Mouse (Mus musculus): ENCODE measurements around the gene Dcakd. TPM values are rescaled to one million over a fixed set of nuclear protein-coding genes. Genes with fewer than 3 reads are reported as not detected.
A peak's percentile ranks its signal among the peaks of the same experiment; 100 is the strongest.

Dcakd gene
- polyA plus RNA-seq, 1 experiment from 2014 or later = 220 TPM

DNA sequence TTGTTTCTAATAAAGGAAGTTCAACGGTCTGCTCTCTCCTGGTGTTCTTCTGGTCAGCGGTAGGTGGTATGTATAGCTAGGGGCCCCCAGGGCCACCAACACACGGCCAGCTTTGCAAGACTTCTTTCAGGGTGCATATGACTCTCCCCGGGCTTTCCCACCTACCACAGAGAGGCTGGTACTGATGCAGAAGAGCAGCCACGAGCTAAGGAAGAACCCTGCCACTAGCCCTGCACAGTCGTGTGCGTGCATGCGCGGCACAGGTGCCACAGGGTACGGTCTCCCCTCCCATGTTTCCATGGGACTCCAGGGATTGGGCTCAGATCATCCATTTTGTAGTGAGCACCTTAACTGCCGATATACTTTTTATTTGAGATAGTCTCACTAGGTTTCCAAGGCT lies 40.8 kb upstream of the Dcakd start:
- no peaks in the 10 kb centered on the region for H3K27me3 ChIP-seq (replicated peaks; ENCODE audit: control insufficient read depth, insufficient read depth, low read length)
- no peak overlapping the region for H3K4me3 ChIP-seq (ENCODE audit: low read depth, low read length)
- H3K9me3 ChIP-seq (replicated peaks; ENCODE audit: control insufficient read depth, low read length) = no peaks in the 10 kb centered on the region
- H3K4me1 ChIP-seq (ENCODE audit: control insufficient read depth, insufficient read depth, low read length) = no peaks in the 10 kb centered on the region
- 92% methylated on average over 11 of the region's 11 CpGs for WGBS
- H3K36me3 ChIP-seq (ENCODE audit: control insufficient read depth, insufficient read depth, low read length) = peaks cover 67% of the 10 kb centered on the region
- H3K27ac ChIP-seq (ENCODE audit: low read depth, low read length) = no peak overlapping the region
- ATAC-seq (no peak), DNase-seq (ENCODE audit: low spot score) (no peak)
- no peak overlapping the region for H3K4me2 ChIP-seq (ENCODE audit: low read length)
- H3K9ac ChIP-seq (ENCODE audit: low read length) = no peak overlapping the region

DNA sequence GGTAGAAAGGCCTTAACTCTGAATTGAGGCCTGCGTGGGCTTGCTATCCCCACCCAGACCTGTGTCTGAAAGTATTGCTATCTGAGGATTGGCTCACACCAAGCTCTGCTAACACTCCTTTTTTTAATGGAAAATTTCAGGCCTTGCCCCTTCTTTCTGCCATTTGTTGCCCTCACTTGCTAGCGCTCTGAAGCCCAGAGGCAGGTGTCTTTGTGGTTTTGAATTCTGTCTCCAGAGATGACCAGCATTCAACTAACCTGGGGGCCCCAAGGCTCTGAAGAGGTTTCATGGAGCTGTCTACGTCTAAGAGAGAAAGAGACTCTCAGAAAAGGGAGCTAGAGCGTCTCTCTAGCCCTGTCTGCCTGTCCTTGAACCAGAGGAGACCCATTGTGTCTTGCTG lies 40.1 kb upstream of the Dcakd start:
- DNase-seq (ENCODE audit: low spot score) (no peak), ATAC-seq (no peak)
- Histone ChIP-seq H3K9ac (ENCODE audit: low read length) (no peak overlapping the region), H3K9me3 (replicated peaks; ENCODE audit: control insufficient read depth, low read length) (no peaks in the 10 kb centered on the region), H3K4me1 (ENCODE audit: control insufficient read depth, insufficient read depth, low read length) (no peaks in the 10 kb centered on the region), H3K36me3 (ENCODE audit: control insufficient read depth, insufficient read depth, low read length) (peaks cover 73% of the 10 kb centered on the region), H3K27ac (ENCODE audit: low read depth, low read length) (no peak overlapping the region), H3K4me3 (ENCODE audit: low read depth, low read length) (no peak overlapping the region), H3K27me3 (replicated peaks; ENCODE audit: control insufficient read depth, insufficient read depth, low read length) (no peaks in the 10 kb centered on the region), H3K4me2 (ENCODE audit: low read length) (no peak overlapping the region)
- WGBS = 97% methylated on average over 4 of the region's 4 CpGs

DNA sequence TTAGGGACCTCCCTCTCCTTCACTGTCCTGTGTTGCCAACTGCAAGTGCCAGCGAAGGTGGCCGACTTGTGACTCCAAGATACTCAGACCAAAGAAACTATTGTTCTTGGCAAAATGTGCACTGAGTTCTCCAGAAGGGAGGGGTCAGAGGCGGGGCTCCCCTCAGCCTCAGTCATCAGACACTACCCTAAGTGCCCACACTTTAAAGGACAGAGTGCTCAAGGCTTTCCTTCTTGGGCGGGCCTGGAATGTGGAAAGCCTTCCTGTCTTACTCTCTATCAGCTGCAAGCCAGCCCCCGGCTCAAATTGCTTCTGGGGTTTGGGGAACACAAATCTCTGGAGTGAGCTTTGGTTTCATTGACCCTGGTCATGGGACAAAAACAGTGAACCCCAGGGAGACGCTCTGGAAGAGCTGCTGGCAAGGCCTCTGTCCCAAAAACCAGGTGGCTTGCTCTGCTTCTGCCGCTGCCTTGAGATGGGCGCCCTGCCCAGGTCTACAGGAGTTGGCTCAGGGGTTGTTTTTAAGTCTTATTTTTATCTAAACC lies 39.4 kb upstream of the Dcakd start:
- ATAC-seq = no peak
- Histone ChIP-seq H3K27ac (ENCODE audit: low read depth, low read length) (no peak overlapping the region), H3K4me1 (ENCODE audit: control insufficient read depth, insufficient read depth, low read length) (no peaks in the 10 kb centered on the region), H3K9me3 (replicated peaks; ENCODE audit: control insufficient read depth, low read length) (no peaks in the 10 kb centered on the region), H3K36me3 (ENCODE audit: control insufficient read depth, insufficient read depth, low read length) (peaks cover 78% of the 10 kb centered on the region), H3K9ac (ENCODE audit: low read length) (no peak overlapping the region), H3K4me3 (ENCODE audit: low read depth, low read length) (no peak overlapping the region), H3K27me3 (replicated peaks; ENCODE audit: control insufficient read depth, insufficient read depth, low read length) (no peaks in the 10 kb centered on the region), H3K4me2 (ENCODE audit: low read length) (no peak overlapping the region)
- WGBS = 89% methylated on average over 8 of the region's 8 CpGs
- no peak for DNase-seq (ENCODE audit: low spot score)

DNA sequence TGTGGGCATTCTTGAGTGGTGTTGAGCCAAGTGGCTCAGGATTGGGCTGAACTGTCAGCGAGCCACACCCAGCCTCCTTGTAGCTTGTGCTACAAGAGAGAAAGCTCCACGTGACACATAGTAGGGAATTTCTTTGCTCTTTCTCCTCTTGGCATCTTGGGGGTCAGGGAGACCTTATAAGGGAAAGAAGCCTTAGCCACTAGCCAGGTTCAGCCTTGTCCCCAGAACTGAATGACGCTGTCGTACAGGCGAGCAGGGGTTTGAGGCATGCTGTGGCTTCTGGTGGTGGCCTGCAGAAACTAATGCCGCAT lies 38.9 kb upstream of the Dcakd start:
- no peak for ATAC-seq
- no peaks in the 10 kb centered on the region for H3K9me3 ChIP-seq (replicated peaks; ENCODE audit: control insufficient read depth, low read length)
- H3K4me3 ChIP-seq (ENCODE audit: low read depth, low read length) = no peak overlapping the region
- H3K27ac ChIP-seq (ENCODE audit: low read depth, low read length) = no peak overlapping the region
- no peak for DNase-seq (ENCODE audit: low spot score)
- no peaks in the 10 kb centered on the region for H3K27me3 ChIP-seq (replicated peaks; ENCODE audit: control insufficient read depth, insufficient read depth, low read length)
- WGBS = 91% methylated on average over 6 of the region's 6 CpGs
- H3K36me3 ChIP-seq (ENCODE audit: control insufficient read depth, insufficient read depth, low read length) = peaks cover 82% of the 10 kb centered on the region
- no peaks in the 10 kb centered on the region for H3K4me1 ChIP-seq (ENCODE audit: control insufficient read depth, insufficient read depth, low read length)
- H3K4me2 ChIP-seq (ENCODE audit: low read length) = no peak overlapping the region
- H3K9ac ChIP-seq (ENCODE audit: low read length) = no peak overlapping the region

DNA sequence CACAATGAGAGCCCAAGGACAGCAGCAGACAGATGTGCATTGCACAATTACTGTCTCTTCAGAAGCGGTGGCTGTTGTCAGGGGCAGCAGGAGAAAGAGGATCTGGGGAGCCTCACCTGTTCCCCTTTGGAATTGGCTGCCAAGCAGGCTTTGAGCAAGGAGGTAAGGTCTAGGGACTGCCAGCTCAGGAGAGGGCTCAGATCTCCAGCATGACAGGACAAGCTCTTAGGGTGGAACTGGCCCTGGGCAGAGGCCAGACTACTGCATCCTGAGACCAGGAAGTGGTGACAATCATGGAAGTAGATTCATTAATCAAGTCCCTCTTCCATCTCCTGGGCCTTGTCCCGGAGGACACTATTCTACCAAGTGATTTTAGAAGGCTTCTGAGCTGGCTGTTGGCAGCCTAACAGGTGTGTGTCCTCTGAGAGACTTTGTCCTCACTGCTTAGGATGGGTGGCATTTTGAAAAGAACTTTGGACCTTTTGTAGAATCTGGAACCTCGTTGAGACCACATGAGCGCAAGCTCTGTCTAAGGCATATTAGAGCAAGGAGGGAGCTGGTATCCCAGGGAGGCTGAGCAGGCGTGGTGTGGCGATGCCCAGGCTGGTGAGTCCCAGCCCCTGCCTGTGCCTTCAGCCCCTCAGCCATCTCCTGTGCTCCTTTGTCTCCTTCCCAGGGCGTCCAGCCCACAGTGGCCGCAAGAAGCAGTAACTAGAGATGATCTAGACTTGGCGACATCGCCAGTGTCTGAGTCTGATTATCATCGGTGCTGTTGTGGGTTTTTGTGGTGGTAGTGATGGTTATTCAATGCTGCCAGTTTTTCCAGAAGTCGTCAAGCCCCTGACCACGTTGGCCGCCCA lies 38.3 kb upstream of the Dcakd start:
- DNase-seq (ENCODE audit: low spot score) (no peak), ATAC-seq (no peak)
- 95% methylated on average over 14 of the region's 14 CpGs for WGBS
- H3K4me3 ChIP-seq (ENCODE audit: low read depth, low read length) = no peak overlapping the region
- no peak overlapping the region for H3K4me2 ChIP-seq (ENCODE audit: low read length)
- H3K36me3 ChIP-seq (ENCODE audit: control insufficient read depth, insufficient read depth, low read length) = peaks cover 88% of the 10 kb centered on the region
- no peak overlapping the region for H3K9ac ChIP-seq (ENCODE audit: low read length)
- no peaks in the 10 kb centered on the region for H3K9me3 ChIP-seq (replicated peaks; ENCODE audit: control insufficient read depth, low read length)
- H3K27ac ChIP-seq (ENCODE audit: low read depth, low read length) = no peak overlapping the region
- H3K4me1 ChIP-seq (ENCODE audit: control insufficient read depth, insufficient read depth, low read length) = no peaks in the 10 kb centered on the region
- H3K27me3 ChIP-seq (replicated peaks; ENCODE audit: control insufficient read depth, insufficient read depth, low read length) = no peaks in the 10 kb centered on the region

DNA sequence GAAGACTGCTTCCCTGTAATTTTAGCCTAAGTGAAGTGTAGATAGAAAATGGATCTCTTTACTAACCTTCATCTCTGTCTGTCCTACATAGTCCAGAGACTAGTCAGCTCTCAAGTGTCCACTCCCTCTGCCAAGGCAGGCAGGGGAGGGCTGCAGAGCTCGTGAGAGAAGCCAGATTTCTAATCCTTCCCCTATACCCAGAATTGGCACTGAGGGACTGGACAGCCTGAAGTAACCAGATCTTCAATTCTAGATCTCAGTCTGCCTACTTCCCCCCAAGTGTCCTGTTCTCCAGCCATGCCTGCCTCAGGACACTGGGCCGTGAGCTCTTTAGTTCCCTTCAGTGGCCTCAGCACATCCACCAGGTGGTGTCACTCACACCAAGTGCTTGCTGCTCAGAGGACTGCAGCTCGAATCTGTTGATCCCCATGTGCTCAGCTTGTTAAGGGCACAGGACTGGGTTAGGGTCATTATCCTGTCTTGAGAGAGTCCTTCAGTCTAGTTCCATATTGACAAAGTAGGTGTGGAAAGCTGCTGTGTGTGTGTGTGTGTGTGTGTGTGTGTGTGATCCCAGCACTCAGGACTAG lies 30.5 kb upstream of the Dcakd start:
- Histone ChIP-seq H3K27ac (ENCODE audit: low read depth, low read length) (no peak overlapping the region), H3K9ac (ENCODE audit: low read length) (no peak overlapping the region), H3K9me3 (replicated peaks; ENCODE audit: control insufficient read depth, low read length) (no peaks in the 10 kb centered on the region), H3K27me3 (replicated peaks; ENCODE audit: control insufficient read depth, insufficient read depth, low read length) (no peaks in the 10 kb centered on the region), H3K4me2 (ENCODE audit: low read length) (no peak overlapping the region), H3K36me3 (ENCODE audit: control insufficient read depth, insufficient read depth, low read length) (peaks cover 84% of the 10 kb centered on the region), H3K4me1 (ENCODE audit: control insufficient read depth, insufficient read depth, low read length) (no peaks in the 10 kb centered on the region), H3K4me3 (ENCODE audit: low read depth, low read length) (no peak overlapping the region)
- DNase-seq (ENCODE audit: low spot score) (no peak), ATAC-seq (no peak)
- 74% methylated on average over 3 of the region's 3 CpGs for WGBS

DNA sequence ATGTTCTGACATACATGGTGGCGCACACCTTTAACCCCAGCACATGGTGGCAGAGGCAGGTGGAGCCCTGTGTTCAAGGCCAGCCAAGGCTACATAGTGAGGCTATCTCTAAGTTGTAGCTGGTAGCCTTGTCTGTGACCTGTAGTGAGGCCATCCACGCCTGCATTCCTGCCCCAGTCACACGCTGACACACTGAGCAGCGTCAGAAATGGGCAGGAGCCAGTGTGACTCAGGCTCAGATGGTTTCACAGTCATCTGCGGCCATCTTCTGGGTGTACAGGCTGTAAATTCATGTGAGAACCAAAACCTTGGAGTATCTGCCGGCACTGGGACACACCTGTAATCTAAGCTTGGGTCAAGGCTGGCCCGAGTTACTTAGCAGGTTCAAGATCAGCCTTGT lies 28.5 kb upstream of the Dcakd start:
- H3K27me3 ChIP-seq (replicated peaks; ENCODE audit: control insufficient read depth, insufficient read depth, low read length) = no peaks in the 10 kb centered on the region
- no peak overlapping the region for H3K4me3 ChIP-seq (ENCODE audit: low read depth, low read length)
- DNase-seq (ENCODE audit: low spot score) (no peak), ATAC-seq (no peak)
- no peak overlapping the region for H3K27ac ChIP-seq (ENCODE audit: low read depth, low read length)
- WGBS = 96% methylated on average over 7 of the region's 7 CpGs
- H3K4me1 ChIP-seq (ENCODE audit: control insufficient read depth, insufficient read depth, low read length) = no peaks in the 10 kb centered on the region
- H3K36me3 ChIP-seq (ENCODE audit: control insufficient read depth, insufficient read depth, low read length) = peaks cover 88% of the 10 kb centered on the region
- H3K4me2 ChIP-seq (ENCODE audit: low read length) = no peak overlapping the region
- H3K9ac ChIP-seq (ENCODE audit: low read length) = no peak overlapping the region
- H3K9me3 ChIP-seq (replicated peaks; ENCODE audit: control insufficient read depth, low read length) = no peaks in the 10 kb centered on the region

DNA sequence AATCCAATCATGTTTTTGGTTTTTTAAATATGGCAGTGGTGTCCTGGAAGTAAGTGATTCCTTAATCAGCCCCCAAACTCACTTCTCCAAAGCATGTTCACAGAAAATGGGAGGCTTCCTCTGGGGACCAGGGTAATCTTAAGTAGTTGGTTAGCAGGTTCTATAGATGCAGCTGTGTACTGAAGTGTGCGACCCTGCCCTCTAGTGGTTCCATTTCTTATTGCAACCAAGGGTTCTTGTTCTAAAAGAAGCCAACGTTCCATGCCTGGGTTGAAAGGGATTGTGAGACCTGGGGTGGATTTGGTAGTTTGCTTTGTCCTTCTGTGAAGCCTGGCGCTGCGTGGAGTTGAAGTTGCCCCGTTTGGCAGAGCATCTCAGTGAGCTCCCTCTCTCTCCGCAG lies 26.7 kb upstream of the Dcakd start:
- Histone ChIP-seq H3K9ac (ENCODE audit: low read length) (no peak overlapping the region), H3K27ac (ENCODE audit: low read depth, low read length) (no peak overlapping the region), H3K27me3 (replicated peaks; ENCODE audit: control insufficient read depth, insufficient read depth, low read length) (no peaks in the 10 kb centered on the region), H3K4me2 (ENCODE audit: low read length) (no peak overlapping the region), H3K4me3 (ENCODE audit: low read depth, low read length) (no peak overlapping the region), H3K36me3 (ENCODE audit: control insufficient read depth, insufficient read depth, low read length) (peaks cover 85% of the 10 kb centered on the region), H3K4me1 (ENCODE audit: control insufficient read depth, insufficient read depth, low read length) (no peaks in the 10 kb centered on the region), H3K9me3 (replicated peaks; ENCODE audit: control insufficient read depth, low read length) (no peaks in the 10 kb centered on the region)
- ATAC-seq (no peak), DNase-seq (ENCODE audit: low spot score) (peak; percentile 91)
- 42% methylated on average over 6 of the region's 6 CpGs for WGBS
